Mouse (Mus musculus) CH12.LX (cell line): ENCODE measurements around the gene Cgref1.

Source experiments
- BHLHE40 ChIP-seq: IDR thresholded peaks from 2 replicates; pipeline ENCODE4 v1.6.1; 2011; ENCODE audit warnings: mild to moderate bottlenecking, low read depth, low read length, improper control_type of control experiment
- CHD2 ChIP-seq: IDR thresholded peaks from 2 replicates; pipeline ENCODE4 v1.6.1; 2011; ENCODE audit warnings: low read length, improper control_type of control experiment
- CTCF ChIP-seq, 2 experiments: IDR thresholded peaks in 1 of 2; conservative IDR thresholded peaks in 1 of 2; 2 replicates each; pipeline ENCODE4 v1.5.1; 2011 to 2012; ENCODE audit warnings: low read depth in 2 of 2, low read length in 2 of 2, improper control_type of control experiment in 1 of 2, inconsistent platforms in 1 of 2, mild to moderate bottlenecking in 1 of 2, moderate library complexity in 1 of 2
- ELF1 ChIP-seq: IDR thresholded peaks from 2 replicates; pipeline ENCODE4 v1.6.1; 2014; ENCODE audit warnings: low read depth, mild to moderate bottlenecking, inconsistent platforms, low read length, improper control_type of control experiment
- EP300 ChIP-seq: IDR thresholded peaks from 2 replicates; pipeline ENCODE4 v1.6.1; 2011; ENCODE audit warnings: low read length, improper control_type of control experiment
- HCFC1 ChIP-seq: IDR thresholded peaks from 2 replicates; pipeline ENCODE4 v1.6.1; 2012; ENCODE audit warnings: low read depth, mild to moderate bottlenecking, inconsistent platforms, low read length, improper control_type of control experiment
- MAFK ChIP-seq: IDR thresholded peaks from 2 replicates; pipeline ENCODE4 v1.6.1; 2011; ENCODE audit warnings: low read length, improper control_type of control experiment; ENCODE audit not compliant: insufficient replicate concordance
- MYC ChIP-seq: IDR thresholded peaks from 2 replicates; pipeline ENCODE4 v1.6.1; 2011; ENCODE audit warnings: low read depth, mild to moderate bottlenecking, improper control_type of control experiment, low read length
- POLR2A ChIP-seq: IDR thresholded peaks from 2 replicates; pipeline ENCODE4 v1.6.1; 2011; ENCODE audit warnings: low read depth, mild to moderate bottlenecking, improper control_type of control experiment, low read length
- RCOR1 ChIP-seq: conservative IDR thresholded peaks from 2 replicates; pipeline ENCODE4 v1.6.1; 2012; ENCODE audit warnings: low read depth, mild to moderate bottlenecking, inconsistent platforms, low read length, improper control_type of control experiment
- SMC3 ChIP-seq: IDR thresholded peaks from 2 replicates; pipeline ENCODE4 v1.6.1; 2011; ENCODE audit warnings: low read depth, low read length, improper control_type of control experiment
- TCF12 ChIP-seq: IDR thresholded peaks from 2 replicates; pipeline ENCODE4 v1.6.1; 2014; ENCODE audit warnings: low read depth, mild to moderate bottlenecking, inconsistent platforms, low read length, improper control_type of control experiment
- ZKSCAN1 ChIP-seq: IDR thresholded peaks from 2 replicates; pipeline ENCODE4 v1.6.1; 2012; ENCODE audit warnings: low read depth, inconsistent platforms, low read length, improper control_type of control experiment, borderline replicate concordance

- TF ChIP-seq CTCF (conservative IDR thresholded peaks at IDR 0.05 in 1 of 2, IDR thresholded peaks at IDR 0.05 in 1 of 2; ENCODE audit: low read depth in 2 of 2, low read length in 2 of 2) (no peak), POLR2A (no peak), ELF1 (no peak), TCF12 (no peak), CHD2 (no peak), MAFK (no peak), EP300 (no peak), MYC (no peak), SMC3 (no peak), HCFC1 (no peak), ZKSCAN1 (no peak), BHLHE40 (no peak), RCOR1 (no peak)
These were observed 33.2 kb downstream of the Cgref1 start for GRCm38 (mm10) chr5:30912156-30912555.
